Mouse (Mus musculus) olfactory bulb, adult 2 months (tissue): ENCODE results near the gene Hist1h2bh.

Source experiments
- CTCF ChIP-seq: fragments of 200-500 bp; IDR thresholded peaks from 2 replicates; pipeline ENCODE4 v1.5.1; 2012; ENCODE audit warnings: low read depth, mild to moderate bottlenecking, low read length, moderate library complexity; ENCODE audit not compliant: insufficient read depth
- POLR2A ChIP-seq: fragments of 200-500 bp; IDR thresholded peaks from 2 replicates; pipeline ENCODE4 v1.6.1; 2012; ENCODE audit warnings: mild to moderate bottlenecking, low read depth, low read length, moderate library complexity; ENCODE audit not compliant: insufficient read depth

GRCm38 (mm10) chr13:23583387-23584068 is 40.3 kb upstream of the Hist1h2bh start:
- no peak for TF ChIP-seq CTCF
- TF ChIP-seq POLR2A, result no peak
